Mouse (Mus musculus) embryonic fibroblast, embryonic 13.5 days (primary cell): ENCODE data around the gene 1700025G04Rik.

Source experiments
- CTCF ChIP-seq: IDR thresholded peaks from 2 replicates; pipeline ENCODE4 v1.5.1; 2011; ENCODE audit warnings: mild to moderate bottlenecking, control low read depth, low read length, moderate library complexity, borderline replicate concordance; ENCODE audit not compliant: insufficient read depth
- POLR2A ChIP-seq: IDR thresholded peaks from 2 replicates; pipeline ENCODE4 v1.6.1; 2011; ENCODE audit warnings: low read depth, mild to moderate bottlenecking, control low read depth, low read length, moderate library complexity

GRCm38 (mm10) chr1:152051858-152052257 is 38.1 kb downstream of the 1700025G04Rik start:
- TF ChIP-seq CTCF (no peak), POLR2A (no peak)
